Mouse (Mus musculus): ENCODE measurements around the gene Zswim1. TPM values are rescaled to one million over a fixed set of nuclear protein-coding genes. Genes with fewer than 3 reads are reported as not detected.
"Not testable (repeated sequence)": the region's sequence is repeated elsewhere in the genome, so short reads cannot be mapped to it uniquely, and the experiment has no call there.

Zswim1 gene
- total RNA-seq, 2 experiments from 2014 or later: 11.0 to 11.4 TPM

GRCm38 (mm10) chr2:164792400-164793190 lies 29.9 kb upstream of the Zswim1 start:
- DNase-seq (ENCODE audit: low spot score in 2 of 2): peak in 1 of 2 experiments; percentile 27

GRCm38 (mm10) chr2:164793236-164793635 lies 29.2 kb upstream of the Zswim1 start:
- peak in 1 of 2 experiments; percentile 59 for DNase-seq (ENCODE audit: low spot score in 2 of 2)

- no peak for DNase-seq (ENCODE audit: low spot score in 2 of 2)
Observed at GRCm38 (mm10) chr2:164793772-164794171, 28.7 kb upstream of the Zswim1 start.

- peak; percentile 72 to 82 for DNase-seq (ENCODE audit: low spot score in 2 of 2)
Observed at GRCm38 (mm10) chr2:164794293-164794692, 28.2 kb upstream of the Zswim1 start.

- DNase-seq (ENCODE audit: low spot score in 2 of 2): no peak
Observed at GRCm38 (mm10) chr2:164795868-164796267, 26.6 kb upstream of the Zswim1 start.

GRCm38 (mm10) chr2:164798554-164798953 lies 23.9 kb upstream of the Zswim1 start:
- not testable (repeated sequence) for DNase-seq (ENCODE audit: low spot score in 2 of 2)

GRCm38 (mm10) chr2:164800252-164801004 lies 22.1 kb upstream of the Zswim1 start:
- no peak for DNase-seq (ENCODE audit: low spot score in 2 of 2)

GRCm38 (mm10) chr2:164803201-164803920 lies 19.1 kb upstream of the Zswim1 start:
- DNase-seq (ENCODE audit: low spot score in 2 of 2): no peak

GRCm38 (mm10) chr2:164803921-164804313 lies 18.6 kb upstream of the Zswim1 start:
- no peak for DNase-seq (ENCODE audit: low spot score in 2 of 2)

- DNase-seq (ENCODE audit: low spot score in 2 of 2): peak; percentile 95 to 97
Observed at GRCm38 (mm10) chr2:164804533-164805331, 17.8 kb upstream of the Zswim1 start, which contains the start of the genes Acot8 and Zswim3. Gene Acot8 (minus strand): TSS chr2:164804882. Gene Zswim3 (plus strand): TSS chr2:164805098.

- no peak for DNase-seq (ENCODE audit: low spot score in 2 of 2)
Observed at GRCm38 (mm10) chr2:164805332-164805718, 17.2 kb upstream of the Zswim1 start.

GRCm38 (mm10) chr2:164806614-164807013 lies 15.9 kb upstream of the Zswim1 start:
- no peak for DNase-seq (ENCODE audit: low spot score in 2 of 2)

GRCm38 (mm10) chr2:164813557-164813956 lies 8.9 kb upstream of the Zswim1 start:
- DNase-seq (ENCODE audit: low spot score in 2 of 2): no peak

GRCm38 (mm10) chr2:164815348-164815747 lies 7.1 kb upstream of the Zswim1 start:
- DNase-seq (ENCODE audit: low spot score in 2 of 2): no peak

GRCm38 (mm10) chr2:164815821-164816220 lies 6.7 kb upstream of the Zswim1 start:
- no peak for DNase-seq (ENCODE audit: low spot score in 2 of 2)

- no peak for DNase-seq (ENCODE audit: low spot score in 2 of 2)
Observed at GRCm38 (mm10) chr2:164817206-164817605, 5.3 kb upstream of the Zswim1 start.

GRCm38 (mm10) chr2:164817703-164818102 lies 4.8 kb upstream of the Zswim1 start:
- no peak for DNase-seq (ENCODE audit: low spot score in 2 of 2)

GRCm38 (mm10) chr2:164821060-164821459 lies 1.4 kb upstream of the Zswim1 start:
- no peak for DNase-seq (ENCODE audit: low spot score in 2 of 2)

GRCm38 (mm10) chr2:164823181-164823585 lies 697 bp downstream of the Zswim1 start:
- no peak for DNase-seq (ENCODE audit: low spot score in 2 of 2)

GRCm38 (mm10) chr2:164823969-164824368 lies 1.5 kb downstream of the Zswim1 start:
- no peak for DNase-seq (ENCODE audit: low spot score in 2 of 2)

GRCm38 (mm10) chr2:164825521-164825920 lies 3.0 kb downstream of the Zswim1 start:
- DNase-seq (ENCODE audit: low spot score in 2 of 2): no peak

Measured in adrenal gland, adult 18-20 months (tissue).